Mouse (Mus musculus) embryonic facial prominence, embryonic 11.5 days (tissue): ENCODE data around the gene Draxin. TPM values are rescaled to one million over a fixed set of nuclear protein-coding genes. Genes with fewer than 3 reads are reported as not detected.
A peak's percentile ranks its signal among the peaks of the same experiment; 100 is the strongest.

Experiments used
- ATAC-seq: fragments of 200-750 bp; cut with Nextera tagmentation; replicated peaks from 2 replicates; pipeline ENCODE4 v1.8.0; 2017; ENCODE audit warnings: low read depth; ENCODE audit not compliant: insufficient number of reproducible peaks, low FRiP score, low TSS enrichment
- DNase-seq: peaks from one replicate; pipeline ENCODE4 v3.0.0-alpha.2; 2015; ENCODE audit warnings: low spot score
- H3K27ac ChIP-seq: fragments of 300-500 bp; sonication (generic); replicated peaks from 2 replicates; pipeline ENCODE4 v1.5.1; 2014; ENCODE audit warnings: mild to moderate bottlenecking, low read depth, low read length, control low read depth
- H3K27me3 ChIP-seq: fragments of 300-500 bp; sonication (generic); 2 replicates; pipeline ENCODE4 v1.6.1; 2014; ENCODE audit warnings: mild to moderate bottlenecking, low read length, moderate library complexity, mixed read lengths; ENCODE audit not compliant: control insufficient read depth, insufficient read depth
- H3K36me3 ChIP-seq: fragments of 300-500 bp; sonication (generic); replicated peaks from 2 replicates; pipeline ENCODE4 v1.6.1; 2014; ENCODE audit warnings: low read depth, mild to moderate bottlenecking, low read length, moderate library complexity, mixed read lengths; ENCODE audit not compliant: control insufficient read depth, insufficient read depth
- H3K4me1 ChIP-seq: fragments of 300-500 bp; sonication (generic); 2 replicates; pipeline ENCODE4 v1.6.1; 2014; ENCODE audit warnings: low read length, mixed read lengths; ENCODE audit not compliant: control insufficient read depth, insufficient read depth
- H3K4me2 ChIP-seq: fragments of 300-500 bp; sonication (generic); 2 replicates; pipeline ENCODE4 v1.6.1; 2014; ENCODE audit warnings: low read depth, mild to moderate bottlenecking, control low read depth, low read length, moderate library complexity
- H3K4me3 ChIP-seq: fragments of 300-500 bp; sonication (generic); 2 replicates; pipeline ENCODE4 v1.5.1; 2014; ENCODE audit warnings: low read depth, low read length, control low read depth
- H3K9ac ChIP-seq: fragments of 300-500 bp; sonication (generic); replicated peaks from 2 replicates; pipeline ENCODE4 v1.6.1; 2014; ENCODE audit warnings: mild to moderate bottlenecking, control low read depth, low read length
- H3K9me3 ChIP-seq: fragments of 300-500 bp; sonication (generic); replicated peaks from 2 replicates; pipeline ENCODE4 v1.6.1; 2016; ENCODE audit warnings: mild to moderate bottlenecking, low read length, inconsistent platforms, mixed read lengths; ENCODE audit not compliant: control insufficient read depth
- WGBS: fragments of 180-500 bp; shearing (Covaris S2); extraction: QIAGEN DNeasy Blood & Tissue Kit; methylation state at CpG from one replicate; pipeline ENCODE4 v1.1.7; 2014; 5-methylcytosine and 5-hydroxymethylcytosine counted together
- polyA plus RNA-seq: library from polyadenylated mRNA; unstranded; fragments of >200 nt; fragmentation: Nextera tagmentation; extraction: Ambion mirVana; gene quantifications from 2 replicates; pipeline ENCODE4 v1.2.1, GENCODE M21; 2014

Gene Draxin
- polyA plus RNA-seq, 1 experiment from 2014 or later = 1.2 TPM

GRCm38 (mm10) chr4:148159544-148160435 lies 29.3 kb upstream of the Draxin start:
- DNase-seq = peak; percentile 95
- Histone ChIP-seq H3K9me3 (no peaks in the 10 kb centered on the region), H3K4me2 (peak overlapping the region; percentile 97), H3K4me1 (no peaks in the 10 kb centered on the region; the same call in none of the 2 replicates), H3K36me3 (no peaks in the 10 kb centered on the region; the same call in 1 of the 2 replicates), H3K27ac (peak overlapping the region; percentile 38; the same call in 1 of the 2 replicates), H3K4me3 (peak overlapping the region; percentile 63), H3K9ac (peak overlapping the region; percentile 72), H3K27me3 (peaks cover 41% of the 10 kb centered on the region)
- ATAC-seq = peak; percentile 89
- WGBS = under 1% methylated on average over 49 of the region's 55 CpGs

- ATAC-seq = no peak
- no peak overlapping the region; the same call in 1 of the 2 replicates for H3K27ac ChIP-seq
- WGBS = 27% methylated on average over 27 of the region's 27 CpGs
Measured at GRCm38 (mm10) chr4:148158436-148159348, 28.2 kb upstream of the Draxin start.

GRCm38 (mm10) chr4:148154982-148155381 lies 24.5 kb upstream of the Draxin start:
- no peaks in the 10 kb centered on the region for H3K27me3 ChIP-seq
- H3K9ac ChIP-seq = no peak overlapping the region
- H3K36me3 ChIP-seq = no peaks in the 10 kb centered on the region; the same call in 1 of the 2 replicates
- H3K4me2 ChIP-seq = no peak overlapping the region
- no peak overlapping the region for H3K4me3 ChIP-seq
- H3K9me3 ChIP-seq = no peaks in the 10 kb centered on the region
- ATAC-seq = no peak
- no peaks in the 10 kb centered on the region; the same call in 1 of the 2 replicates for H3K4me1 ChIP-seq
- H3K27ac ChIP-seq = no peak overlapping the region
- DNase-seq = peak; percentile 59
- 62% methylated on average over 3 of the region's 3 CpGs for WGBS

More at GRCm38 (mm10) chr4:148158436-148159348, 28.2 kb upstream of the Draxin start:
- Histone ChIP-seq H3K9me3 (no peaks in the 10 kb centered on the region), H3K9ac (peak overlapping the region; percentile 72), H3K4me2 (peak overlapping the region; percentile 97), H3K4me1 (no peaks in the 10 kb centered on the region; the same call in 1 of the 2 replicates), H3K36me3 (no peaks in the 10 kb centered on the region; the same call in 1 of the 2 replicates), H3K4me3 (peak overlapping the region; percentile 63), H3K27me3 (peaks cover 31% of the 10 kb centered on the region)
- no peak for DNase-seq

- Histone ChIP-seq H3K9ac (no peak overlapping the region), H3K36me3 (no peaks in the 10 kb centered on the region; the same call in 1 of the 2 replicates), H3K4me2 (no peak overlapping the region), H3K9me3 (no peaks in the 10 kb centered on the region), H3K4me3 (no peak overlapping the region), H3K27me3 (no peaks in the 10 kb centered on the region), H3K4me1 (no peaks in the 10 kb centered on the region; the same call in 1 of the 2 replicates), H3K27ac (no peak overlapping the region)
- ATAC-seq (no peak), DNase-seq (no peak)
- WGBS = 91% methylated on average over 4 of the region's 4 CpGs
Measured at GRCm38 (mm10) chr4:148154006-148154405, 23.5 kb upstream of the Draxin start.

- Histone ChIP-seq H3K4me2 (no peak overlapping the region), H3K27me3 (no peaks in the 10 kb centered on the region), H3K36me3 (no peaks in the 10 kb centered on the region; the same call in 1 of the 2 replicates), H3K4me1 (no peaks in the 10 kb centered on the region; the same call in 1 of the 2 replicates), H3K9me3 (no peaks in the 10 kb centered on the region), H3K9ac (no peak overlapping the region), H3K4me3 (no peak overlapping the region), H3K27ac (no peak overlapping the region)
- no peak; the same call in 1 of the 2 replicates for ATAC-seq
- no peak for DNase-seq
- WGBS = 82% methylated on average over 5 of the region's 5 CpGs
Measured at GRCm38 (mm10) chr4:148152547-148152946, 22.0 kb upstream of the Draxin start.

GRCm38 (mm10) chr4:148151267-148152168 lies 21.0 kb upstream of the Draxin start, which contains the start of gene Fbxo6:
Fbxo6 (minus strand) TSS chr4:148152140.
- no peaks in the 10 kb centered on the region for H3K27me3 ChIP-seq
- 0 out of 2 replicates have a peak within 1 kb of the TSS, but pooled peaks have one; percentile 21 for H3K27ac ChIP-seq
- peak within 1 kb of the TSS; percentile 56 for H3K4me3 ChIP-seq
- no peaks in the 10 kb centered on the region; the same call in 1 of the 2 replicates for H3K36me3 ChIP-seq
- no peaks in the 10 kb centered on the region; the same call in 1 of the 2 replicates for H3K4me1 ChIP-seq
- 2% methylated on average over 63 of the region's 67 CpGs for WGBS
- H3K9me3 ChIP-seq = no peaks in the 10 kb centered on the region
- ATAC-seq (peak; percentile 68), DNase-seq (peak; percentile 88)
- peak within 1 kb of the TSS; percentile 98 for H3K4me2 ChIP-seq
- peak within 1 kb of the TSS; percentile 67 for H3K9ac ChIP-seq

- no peaks in the 10 kb centered on the region; the same call in none of the 2 replicates for H3K36me3 ChIP-seq
- H3K9ac ChIP-seq = peak overlapping the region; percentile 67
- H3K27ac ChIP-seq = no peak overlapping the region
- H3K4me3 ChIP-seq = no peak overlapping the region
- peak overlapping the region; percentile 98 for H3K4me2 ChIP-seq
- no peak for DNase-seq
- 50% methylated on average over 3 of the region's 3 CpGs for WGBS
- H3K4me1 ChIP-seq = no peaks in the 10 kb centered on the region; the same call in 1 of the 2 replicates
- ATAC-seq = no peak
- no peaks in the 10 kb centered on the region for H3K27me3 ChIP-seq
- no peaks in the 10 kb centered on the region for H3K9me3 ChIP-seq
Measured at GRCm38 (mm10) chr4:148150953-148151266, 20.4 kb upstream of the Draxin start.
